14 mouse cellular contexts compared by ENCODE assay signal in the genomic region with DNA sequence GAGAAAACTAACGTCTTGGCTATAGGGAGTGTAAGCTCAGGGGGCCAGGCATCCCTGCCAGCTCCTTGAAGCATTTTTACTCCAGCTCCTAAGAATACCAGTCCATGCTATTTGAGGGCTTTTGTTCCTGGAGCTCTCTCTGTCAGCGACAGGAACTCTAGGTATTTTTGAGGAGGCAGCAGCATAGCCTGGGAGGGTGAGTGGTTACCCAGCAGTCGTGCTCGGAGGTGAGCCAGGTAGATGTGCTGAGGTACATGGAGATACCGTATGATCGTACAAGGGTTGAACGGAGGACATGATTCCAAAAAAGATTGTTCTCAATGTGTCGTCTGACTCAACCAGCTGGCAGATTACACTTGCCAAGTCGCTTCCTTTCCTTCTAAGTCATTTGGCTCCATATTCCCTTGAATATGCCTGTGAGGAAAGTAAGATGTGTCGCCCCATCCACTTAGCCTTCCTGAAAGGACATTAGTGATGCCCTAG.
A peak's percentile ranks its signal among the peaks of the same experiment; 100 is the strongest.
DNase-seq lines count a peak whose midpoint lies in the region; ATAC-seq and TF ChIP-seq lines count a peak whose summit lies in the region.
"Had no signal": no experiment of that assay in that cellular context is flagged by ENCODE, and none has a peak within 500 bp of the region (broad histone marks: within the 10 kb centered on the region; RNA-seq: fewer than 3 reads in every experiment).

No protein-coding gene starts in this region.

- 59% methylated on average over 10 of the region's 10 CpGs for WGBS in forebrain, postnatal 0 days
- 78% methylated on average over 10 of the region's 10 CpGs for WGBS in forebrain, embryonic 11.5 days

- no peak overlapping the region for H3K9ac ChIP-seq in forebrain, postnatal 0 days
- H3K9ac ChIP-seq in forebrain, embryonic 11.5 days (ENCODE audit: low read length), result no peak overlapping the region
- H3K9ac ChIP-seq: hindbrain, embryonic 15.5 days; limb, embryonic 15.5 days had no signal

- intact Hi-C loops in heart, postnatal 36 days (cut with DNase I), result no loop called here
- intact Hi-C loops in heart, postnatal 14 days (cut with DNase I), result no loop called here

- no peaks in the 10 kb centered on the region for H3K36me3 ChIP-seq in forebrain, postnatal 0 days (ENCODE audit: insufficient read depth)
- H3K36me3 ChIP-seq in forebrain, embryonic 11.5 days (ENCODE audit: control insufficient read depth, insufficient read depth, low read length), result no peaks in the 10 kb centered on the region
- H3K36me3 ChIP-seq: hindbrain, embryonic 15.5 days; limb, embryonic 15.5 days had no signal

- no peaks in the 10 kb centered on the region for H3K27me3 ChIP-seq in forebrain, postnatal 0 days (ENCODE audit: insufficient read depth, low read length)
- H3K27me3 ChIP-seq in forebrain, embryonic 11.5 days (ENCODE audit: control insufficient read depth, insufficient read depth, low read length), result no peaks in the 10 kb centered on the region
- H3K27me3 ChIP-seq: hindbrain, embryonic 15.5 days; limb, embryonic 15.5 days had no signal

- H3K4me3 ChIP-seq in forebrain, postnatal 0 days (ENCODE audit: low read depth, low read length), result no peak overlapping the region
- H3K4me3 ChIP-seq in forebrain, embryonic 11.5 days (ENCODE audit: low read depth, low read length), result no peak overlapping the region
- H3K4me3 ChIP-seq: hindbrain, embryonic 15.5 days; limb, embryonic 15.5 days had no signal

- H3K9me3 ChIP-seq in forebrain, postnatal 0 days (ENCODE audit: low read length), result no peaks in the 10 kb centered on the region
- H3K9me3 ChIP-seq in forebrain, embryonic 11.5 days (ENCODE audit: control insufficient read depth, low read length), result no peaks in the 10 kb centered on the region
- H3K9me3 ChIP-seq: hindbrain, embryonic 15.5 days; limb, embryonic 15.5 days had no signal

- no peak overlapping the region for H3K4me2 ChIP-seq in forebrain, postnatal 0 days (ENCODE audit: low read depth)
- no peak overlapping the region for H3K4me2 ChIP-seq in forebrain, embryonic 11.5 days (ENCODE audit: low read depth, low read length, severe bottlenecking)
- H3K4me2 ChIP-seq: hindbrain, embryonic 15.5 days; limb, embryonic 15.5 days had no signal

- no peak for TF ChIP-seq CTCF in forebrain, postnatal 0 days (IDR thresholded peaks at IDR 0.05; ENCODE audit: low read depth)

- H3K4me1 ChIP-seq in forebrain, postnatal 0 days (ENCODE audit: insufficient read depth), result peaks cover 12% of the 10 kb centered on the region
- H3K4me1 ChIP-seq in forebrain, embryonic 11.5 days (replicated peaks; ENCODE audit: control insufficient read depth, insufficient read depth, low read length), result no peaks in the 10 kb centered on the region
- H3K4me1 ChIP-seq: hindbrain, embryonic 15.5 days; limb, embryonic 15.5 days had no signal

- H3K27ac ChIP-seq in forebrain, postnatal 0 days (ENCODE audit: low read depth, low read length), result peak overlapping the region; percentile 62
- no peak overlapping the region for H3K27ac ChIP-seq in forebrain, embryonic 11.5 days (ENCODE audit: low read depth, low read length)
- H3K27ac ChIP-seq: hindbrain, embryonic 15.5 days; kidney, postnatal 0 days had no signal

- DNase-seq in forebrain, postnatal 0 days, result peak; percentile 84
- DNase-seq in forebrain, embryonic 11.5 days (ENCODE audit: low spot score), result no peak
- peak; percentile 70 for DNase-seq in cerebellum, adult 9-11 months
- DNase-seq in left cerebral cortex, adult 11 months (ENCODE audit: low spot score), result peak; percentile 18
- DNase-seq in right cerebral cortex, postnatal 36 days (ENCODE audit: low spot score in 2 of 2), result peak; percentile 36 to 56
- DNase-seq in heart, postnatal 36 days, result no peak
- DNase-seq in adrenal gland, postnatal 4 days (ENCODE audit: low spot score in 2 of 2), result no peak
- DNase-seq in heart, postnatal 14 days, result no peak
- DNase-seq: adrenal gland, postnatal 10 days; heart, adult 18-20 months; lung, postnatal 14 days had no signal

- peak; percentile 54 for ATAC-seq in forebrain, postnatal 0 days
- no peak for ATAC-seq in forebrain, embryonic 11.5 days (replicated peaks; ENCODE audit: low FRiP score)

Comparison
In these comparisons a context has a peak if more than half of its experiments do, and no peak if none do; other contexts are left out.
1. DNase-seq: peak in forebrain, postnatal 0 days (single experiment), cerebellum, adult 9-11 months (single experiment), left cerebral cortex, adult 11 months (single experiment) and right cerebral cortex, postnatal 36 days (2 of 2); none in forebrain, embryonic 11.5 days (single experiment), heart, postnatal 36 days (0 of 2), adrenal gland, postnatal 4 days (0 of 2) and heart, postnatal 14 days (0 of 2).